Mouse (Mus musculus) bone marrow, adult 2 months (tissue): ENCODE results near the gene Gucy1b1. TPM values are rescaled to one million over a fixed set of nuclear protein-coding genes. Genes with fewer than 3 reads are reported as not detected.

Source experiments
- H3K27ac ChIP-seq: fragments of 200-500 bp; 2 replicates; pipeline ENCODE4 v1.5.1; 2012; ENCODE audit warnings: low read depth, mild to moderate bottlenecking, control low read depth, inconsistent platforms, low read length; ENCODE audit not compliant: control insufficient read depth, poor library complexity, insufficient read depth
- H3K4me1 ChIP-seq: fragments of 200-500 bp; 2 replicates; pipeline ENCODE4 v1.6.1; 2011; ENCODE audit warnings: low read length; ENCODE audit not compliant: control insufficient read depth, insufficient read depth
- H3K4me3 ChIP-seq: fragments of 200-500 bp; replicated peaks from 2 replicates; pipeline ENCODE3; 2011; ENCODE audit warnings: mild to moderate bottlenecking, low read depth, low read length, control low read depth; ENCODE audit not compliant: control insufficient read depth
- CTCF ChIP-seq: fragments of 200-500 bp; IDR thresholded peaks from 2 replicates; pipeline ENCODE4 v1.5.1; 2011; ENCODE audit warnings: low read length, control low read depth; ENCODE audit not compliant: control insufficient read depth, insufficient read depth
- POLR2A ChIP-seq: fragments of 200-500 bp; IDR thresholded peaks from 2 replicates; pipeline ENCODE4 v1.6.1; 2011; ENCODE audit warnings: low read depth, mild to moderate bottlenecking, control low read depth, low read length, borderline replicate concordance; ENCODE audit not compliant: control insufficient read depth
- WGBS: fragments of 180-500 bp; shearing (Covaris S2); methylation state at CpG from one replicate; pipeline ENCODE4 v1.1.7; 2018; 5-methylcytosine and 5-hydroxymethylcytosine counted together
- polyA plus RNA-seq: library from polyadenylated mRNA; stranded (reverse); fragments of >200 nt; gene quantifications from 2 replicates; pipeline ENCODE4 v1.2.4, GENCODE M21; 2011; ENCODE audit warnings: low replicate concordance; ENCODE audit not compliant: missing spikeins, insufficient read depth, insufficient read length

The Gucy1b1 gene
- polyA plus RNA-seq, 1 experiment = 5.2 TPM

GRCm38 (mm10) chr3:82047100-82047753, 27.3 kb downstream of the Gucy1b1 start:
- 33% methylated on average over 8 of the region's 8 CpGs for WGBS
- H3K27ac ChIP-seq = no peak overlapping the region
- H3K4me3 ChIP-seq = no peak overlapping the region
- no peak for TF ChIP-seq POLR2A
- TF ChIP-seq CTCF = peak; percentile 11; the same call in 1 of the 2 replicates
- H3K4me1 ChIP-seq = no peaks in the 10 kb centered on the region

- 80% methylated on average over 8 of the region's 8 CpGs for WGBS
- TF ChIP-seq CTCF (no peak), POLR2A (no peak)
- no peak overlapping the region for H3K4me3 ChIP-seq
- H3K4me1 ChIP-seq = no peaks in the 10 kb centered on the region
- no peak overlapping the region for H3K27ac ChIP-seq
Measured at GRCm38 (mm10) chr3:82046087-82046486, 28.4 kb downstream of the Gucy1b1 start.

GRCm38 (mm10) chr3:82044902-82045301, 29.6 kb downstream of the Gucy1b1 start:
- 89% methylated on average over 5 of the region's 5 CpGs for WGBS
- H3K4me1 ChIP-seq = no peaks in the 10 kb centered on the region
- H3K4me3 ChIP-seq = no peak overlapping the region
- H3K27ac ChIP-seq = no peak overlapping the region
- TF ChIP-seq POLR2A = no peak
- TF ChIP-seq CTCF = no peak

- H3K4me1 ChIP-seq = no peaks in the 10 kb centered on the region
- H3K4me3 ChIP-seq = no peak overlapping the region
- WGBS = 81% methylated on average over 6 of the region's 6 CpGs
- H3K27ac ChIP-seq = no peak overlapping the region
- TF ChIP-seq CTCF (no peak), POLR2A (no peak)
Measured at GRCm38 (mm10) chr3:82043676-82044075, 30.8 kb downstream of the Gucy1b1 start.

GRCm38 (mm10) chr3:82036262-82037044, 38.0 kb downstream of the Gucy1b1 start:
- Histone ChIP-seq H3K27ac (no peak overlapping the region), H3K4me3 (no peak overlapping the region), H3K4me1 (no peaks in the 10 kb centered on the region)
- WGBS = 78% methylated on average over 2 of the region's 2 CpGs
- no peak for TF ChIP-seq CTCF
- TF ChIP-seq POLR2A = no peak

GRCm38 (mm10) chr3:82030008-82030748, 44.3 kb downstream of the Gucy1b1 start:
- H3K27ac ChIP-seq = no peak overlapping the region
- 42% methylated on average over 1 of the region's 1 CpGs for WGBS
- no peak overlapping the region for H3K4me3 ChIP-seq
- TF ChIP-seq POLR2A = no peak
- TF ChIP-seq CTCF = no peak
- no peaks in the 10 kb centered on the region for H3K4me1 ChIP-seq

GRCm38 (mm10) chr3:82029229-82029628, 45.3 kb downstream of the Gucy1b1 start:
- under 1% methylated on average over 3 of the region's 3 CpGs for WGBS
- TF ChIP-seq CTCF (peak; percentile 29; the same call in 1 of the 2 replicates), POLR2A (no peak)

GRCm38 (mm10) chr3:82027286-82027685, 47.2 kb downstream of the Gucy1b1 start:
- TF ChIP-seq CTCF = no peak
- no peak for TF ChIP-seq POLR2A
- no peaks in the 10 kb centered on the region for H3K4me1 ChIP-seq
- no peak overlapping the region for H3K27ac ChIP-seq
- WGBS = 88% methylated on average over 1 of the region's 1 CpGs
- H3K4me3 ChIP-seq = no peak overlapping the region

More at GRCm38 (mm10) chr3:82029229-82029628, 45.3 kb downstream of the Gucy1b1 start:
- Histone ChIP-seq H3K4me3 (no peak overlapping the region), H3K4me1 (no peaks in the 10 kb centered on the region), H3K27ac (no peak overlapping the region)
